Mouse (Mus musculus) neural tube, embryonic 11.5 days (tissue): ENCODE data around the gene Tmem179. TPM values are rescaled to one million over a fixed set of nuclear protein-coding genes. Genes with fewer than 3 reads are reported as not detected.

Experiments
- polyA plus RNA-seq: library from polyadenylated mRNA; unstranded; fragments of >200 nt; fragmentation: Nextera tagmentation; extraction: Ambion mirVana; gene quantifications from 2 replicates; pipeline ENCODE4 v1.2.1, GENCODE M21; 2014

The Tmem179 gene
- polyA plus RNA-seq, 1 experiment from 2014 or later: 8.4 TPM

Other genes starting within 250 kb of the Tmem179 start
- gene A530016L24Rik, start 27.3 kb downstream of the Tmem179 start, polyA plus RNA-seq: 0.12 TPM in 1 of 2 replicates, not detected in the other
- gene Inf2, start 72.0 kb upstream of the Tmem179 start, polyA plus RNA-seq: 1.9 and 2.2 TPM in 2 replicates
- 4.6 and 4.7 TPM in 2 replicates for gene Adssl1, start 103.3 kb upstream of the Tmem179 start, polyA plus RNA-seq
- gene Siva1, start 127.9 kb upstream of the Tmem179 start, polyA plus RNA-seq: 217 and 219 TPM in 2 replicates
- gene Akt1, start 158.1 kb upstream of the Tmem179 start, polyA plus RNA-seq: 124 and 126 TPM in 2 replicates
- 4.4 and 6.7 TPM in 2 replicates for gene Zbtb42, start 162.1 kb upstream of the Tmem179 start, polyA plus RNA-seq
- 10.2 and 10.7 TPM in 2 replicates for gene Cep170b, start 203.7 kb upstream of the Tmem179 start, polyA plus RNA-seq
- 3.8 and 4.9 TPM in 2 replicates for gene Pld4, start 243.9 kb upstream of the Tmem179 start, polyA plus RNA-seq